Mouse (Mus musculus): ENCODE measurements at regions not wholly inside any gene's neighbourhood (a gene's known extent, or its start where the extent isn't known, plus 50 kb on each side); places are given as distances from the start of the nearest gene placed in this dataset.

- no peak for DNase-seq (ENCODE audit: low spot score in 2 of 2)
These were observed 120.1 kb upstream of the Gm26657 start for GRCm38 (mm10) chr4:56619803-56620202.

GRCm38 (mm10) chr4:56619054-56619453 lies 120.8 kb upstream of the Gm26657 start:
- DNase-seq (ENCODE audit: low spot score in 2 of 2): no peak

- no peak for DNase-seq (ENCODE audit: low spot score in 2 of 2)
These were observed 121.4 kb upstream of the Gm26657 start for GRCm38 (mm10) chr4:56618433-56618832.

- no peak for DNase-seq (ENCODE audit: low spot score in 2 of 2)
These were observed 122.1 kb upstream of the Gm26657 start for GRCm38 (mm10) chr4:56617661-56618360.

- no peak for DNase-seq (ENCODE audit: low spot score in 2 of 2)
These were observed 127.5 kb upstream of the Gm26657 start for GRCm38 (mm10) chr4:56612325-56612724.

GRCm38 (mm10) chr4:56611751-56612150 lies 128.1 kb upstream of the Gm26657 start:
- no peak for DNase-seq (ENCODE audit: low spot score in 2 of 2)

GRCm38 (mm10) chr4:56610273-56610672 lies 129.6 kb upstream of the Gm26657 start:
- DNase-seq (ENCODE audit: low spot score in 2 of 2): no peak

GRCm38 (mm10) chr4:56608701-56609100 lies 131.2 kb upstream of the Gm26657 start:
- DNase-seq (ENCODE audit: low spot score in 2 of 2): no peak

GRCm38 (mm10) chr4:56598398-56598797 lies 141.5 kb upstream of the Gm26657 start:
- no peak for DNase-seq (ENCODE audit: low spot score in 2 of 2)

- no peak for DNase-seq (ENCODE audit: low spot score in 2 of 2)
These were observed 141.9 kb upstream of the Gm26657 start for GRCm38 (mm10) chr4:56597931-56598330.

GRCm38 (mm10) chr4:56582405-56582804 lies 157.5 kb upstream of the Gm26657 start:
- no peak for DNase-seq (ENCODE audit: low spot score in 2 of 2)

- no peak for DNase-seq (ENCODE audit: low spot score in 2 of 2)
These were observed 162.9 kb upstream of the Gm26657 start for GRCm38 (mm10) chr4:56576837-56577548.

GRCm38 (mm10) chr4:56552126-56552525 lies 187.7 kb upstream of the Gm26657 start:
- no peak for DNase-seq (ENCODE audit: low spot score in 2 of 2)

- DNase-seq (ENCODE audit: low spot score in 2 of 2): no peak
These were observed 206.4 kb upstream of the Gm26657 start for GRCm38 (mm10) chr4:56533344-56533985.

GRCm38 (mm10) chr4:56532921-56533320 lies 206.9 kb upstream of the Gm26657 start:
- no peak for DNase-seq (ENCODE audit: low spot score in 2 of 2)

GRCm38 (mm10) chr4:56528571-56528970 lies 211.3 kb upstream of the Gm26657 start:
- DNase-seq (ENCODE audit: low spot score in 2 of 2): no peak

GRCm38 (mm10) chr4:56524430-56524985 lies 215.4 kb upstream of the Gm26657 start:
- peak in 1 of 2 experiments; percentile 6 for DNase-seq (ENCODE audit: low spot score in 2 of 2)

- DNase-seq (ENCODE audit: low spot score in 2 of 2): no peak
These were observed 232.1 kb upstream of the Gm26657 start for GRCm38 (mm10) chr4:56507770-56508169.

GRCm38 (mm10) chr4:56506786-56507185 lies 233.1 kb upstream of the Gm26657 start:
- no peak for DNase-seq (ENCODE audit: low spot score in 2 of 2)

- no peak for DNase-seq (ENCODE audit: low spot score in 2 of 2)
These were observed 233.8 kb upstream of the Gm26657 start for GRCm38 (mm10) chr4:56506067-56506466.

GRCm38 (mm10) chr4:56492537-56493221 lies 247.2 kb upstream of the Gm26657 start:
- DNase-seq (ENCODE audit: low spot score in 2 of 2): peak; percentile 55 to 79

- no peak for DNase-seq (ENCODE audit: low spot score in 2 of 2)
These were observed 250.5 kb upstream of the Gm26657 start for GRCm38 (mm10) chr4:56489361-56489760.

Measured in frontal cortex, postnatal 36 days (tissue).